Mouse (Mus musculus) skeletal muscle tissue, adult 2 months (tissue): ENCODE measurements around the gene H2-Ab1.
A peak's percentile ranks its signal among the peaks of the same experiment; 100 is the strongest.
"Not testable (repeated sequence)": the region's sequence is repeated elsewhere in the genome, so short reads cannot be mapped to it uniquely, and the experiment has no call there.

ENCODE experiments used
- DNase-seq: peaks from one replicate; pipeline ENCODE4 v3.0.0-alpha.2; 2012; ENCODE audit warnings: low read depth, low spot score

H2-Ab1 gene

DNA sequence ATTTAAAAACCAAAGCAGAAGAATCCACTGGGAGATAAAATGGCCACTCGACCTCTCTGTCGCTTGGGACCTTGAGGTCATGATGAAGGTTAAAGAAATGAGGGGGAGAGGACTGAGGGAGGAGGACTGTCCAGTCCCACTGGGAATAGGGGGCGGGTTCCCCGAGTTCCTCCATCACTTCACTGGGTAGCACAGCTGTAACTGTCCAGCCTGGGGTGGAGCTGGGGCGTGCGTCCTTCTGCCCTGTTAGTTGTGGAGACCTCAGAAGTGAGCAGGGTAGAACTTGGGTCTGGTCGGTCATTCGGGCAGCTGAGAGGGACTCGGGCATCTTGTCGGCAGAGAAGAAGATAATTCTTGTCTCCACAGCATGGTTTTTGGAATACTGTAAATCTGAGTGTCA, 51.7 kb downstream of the H2-Ab1 start:
- DNase-seq = no peak

DNA sequence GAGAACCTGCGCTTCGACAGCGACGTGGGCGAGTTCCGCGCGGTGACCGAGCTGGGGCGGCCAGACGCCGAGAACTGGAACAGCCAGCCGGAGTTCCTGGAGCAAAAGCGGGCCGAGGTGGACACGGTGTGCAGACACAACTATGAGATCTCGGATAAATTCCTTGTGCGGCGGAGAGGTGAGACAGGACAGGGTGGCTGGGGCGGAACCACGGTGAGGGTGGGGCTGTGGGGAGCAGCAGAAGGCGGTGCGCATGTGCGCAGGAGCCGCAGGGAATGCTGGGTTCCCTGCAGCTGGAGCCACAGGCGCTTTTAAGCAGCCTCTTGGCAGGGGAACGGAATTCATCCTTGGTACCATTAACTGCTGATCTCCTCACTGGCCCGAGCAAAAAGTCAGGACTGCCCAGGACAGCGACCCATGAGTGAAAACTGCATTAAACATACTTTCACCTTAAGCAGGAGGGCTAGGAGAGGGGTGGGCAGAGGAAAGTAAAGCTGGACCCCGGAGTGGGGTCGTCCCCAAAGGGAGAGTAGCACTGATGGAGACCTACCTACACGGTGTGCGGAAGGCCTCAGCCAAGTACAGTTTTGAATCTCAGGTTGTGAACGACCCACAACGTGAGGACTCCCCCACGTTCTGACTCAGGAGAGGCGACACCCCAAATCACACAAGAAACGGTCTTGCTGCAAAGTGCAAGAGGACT, 52.3 kb downstream of the H2-Ab1 start:
- DNase-seq = peak; percentile 50

DNA sequence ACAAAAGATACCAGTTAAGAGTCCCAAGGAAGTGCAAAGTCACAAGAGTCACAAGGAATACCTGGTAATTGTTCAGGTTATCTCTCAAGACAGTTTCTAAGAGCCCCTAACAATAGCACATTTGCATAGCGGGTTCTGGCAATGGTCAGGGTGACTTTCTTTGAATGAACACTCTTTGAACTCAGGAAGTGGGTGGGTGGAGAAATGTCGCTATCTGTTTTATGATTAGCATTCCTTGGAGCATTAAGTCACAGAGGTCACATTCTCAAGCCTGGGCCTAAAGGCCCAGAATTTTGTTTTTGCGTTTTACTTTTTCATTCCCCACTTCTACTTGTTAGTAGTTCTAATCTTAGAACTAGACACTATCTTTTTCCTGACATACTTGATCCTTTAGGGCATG, 53.0 kb downstream of the H2-Ab1 start:
- not testable (repeated sequence) for DNase-seq

DNA sequence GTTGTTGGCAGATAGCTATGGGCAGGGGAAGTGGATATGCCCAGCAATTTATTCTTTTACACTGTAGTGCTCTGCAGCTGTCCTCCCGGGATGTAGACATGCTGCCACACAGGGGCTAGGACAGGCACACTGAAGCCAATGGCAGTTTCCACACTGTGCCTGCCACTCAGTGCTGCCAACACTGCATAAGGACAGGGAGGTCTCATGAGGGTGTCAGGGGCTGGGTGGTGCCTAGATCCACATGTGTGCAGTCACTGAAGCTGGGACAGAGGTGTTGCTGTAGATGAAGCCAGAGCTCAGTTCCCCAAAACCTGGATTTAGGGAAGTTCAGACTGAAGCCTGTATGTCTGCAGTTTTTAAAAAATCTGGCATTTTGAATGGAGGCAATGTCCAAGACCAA, 54.7 kb downstream of the H2-Ab1 start:
- no peak for DNase-seq

DNA sequence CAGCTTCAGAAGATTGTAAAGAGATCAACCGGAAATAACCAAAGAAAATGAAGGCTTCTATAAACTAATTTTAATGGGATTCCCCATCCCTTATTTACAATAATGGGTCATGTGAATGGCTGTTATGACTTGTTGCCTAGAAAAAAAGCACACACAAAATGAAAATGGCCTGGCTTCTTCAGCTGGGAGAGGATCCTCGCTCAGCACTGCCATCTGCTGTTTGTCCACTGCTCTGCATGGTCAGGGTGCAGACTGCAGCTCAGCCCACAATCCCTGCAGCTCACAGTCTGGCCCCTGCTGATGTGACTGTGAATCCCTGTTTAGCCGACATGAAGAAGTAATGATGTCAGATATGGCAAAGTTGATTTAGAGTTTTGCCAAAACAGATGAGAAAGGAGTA, 55.9 kb downstream of the H2-Ab1 start:
- DNase-seq = peak; percentile 30

DNA sequence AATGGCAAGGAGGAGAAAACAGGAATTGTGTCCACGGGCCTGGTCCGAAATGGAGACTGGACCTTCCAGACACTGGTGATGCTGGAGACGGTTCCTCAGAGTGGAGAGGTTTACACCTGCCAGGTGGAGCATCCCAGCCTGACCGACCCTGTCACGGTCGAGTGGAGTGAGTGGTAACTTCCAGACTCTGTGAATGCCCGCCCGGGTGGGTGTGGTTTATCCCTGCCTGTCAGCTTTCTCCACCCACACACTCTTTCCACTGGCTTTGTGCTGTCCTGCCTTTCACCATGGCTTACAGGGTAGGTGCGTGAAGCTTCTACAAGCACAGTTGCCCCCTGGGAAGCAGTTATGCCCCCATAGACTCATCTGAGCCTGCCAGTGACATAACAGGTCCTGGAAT, 56.8 kb downstream of the H2-Ab1 start:
- DNase-seq = no peak

DNA sequence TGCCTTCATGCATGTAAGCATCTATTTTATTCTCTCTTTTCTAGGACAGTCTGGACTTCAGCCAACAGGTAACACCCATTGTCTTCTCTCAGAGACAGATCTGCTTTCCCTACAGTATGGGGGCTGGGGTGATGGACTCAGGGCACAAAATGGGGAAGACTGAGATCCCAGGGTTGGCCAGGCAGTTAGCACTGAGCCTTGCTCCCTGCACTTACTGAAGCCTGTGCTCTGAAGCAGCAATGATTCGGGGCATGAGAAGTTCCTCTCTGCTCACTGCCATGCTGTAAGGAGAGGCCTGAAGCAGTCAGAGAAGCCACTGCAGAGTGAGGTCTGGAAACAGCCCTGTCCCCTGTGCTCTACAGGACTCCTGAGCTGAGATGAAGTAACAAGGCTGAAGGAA, 58.0 kb downstream of the H2-Ab1 start:
- DNase-seq = no peak

DNA sequence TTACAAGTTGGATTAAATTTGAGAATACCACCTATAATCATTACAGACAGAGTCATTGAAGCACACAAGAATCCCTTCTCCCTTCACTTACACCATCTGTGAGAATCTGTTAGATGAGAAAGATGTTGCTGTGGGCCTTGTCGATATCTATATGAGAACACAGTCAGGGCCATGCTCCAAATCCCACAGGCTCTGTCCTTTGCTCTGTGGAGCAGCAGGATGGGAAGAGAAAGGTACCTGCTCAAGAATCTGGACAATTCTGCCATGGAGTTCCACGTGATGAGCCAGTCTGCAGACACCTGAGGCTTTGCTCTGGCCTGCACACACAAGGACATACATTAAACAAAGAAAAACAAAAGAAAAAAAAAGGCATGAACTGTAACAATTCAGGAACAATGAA, 59.2 kb downstream of the H2-Ab1 start:
- DNase-seq = no peak

DNA sequence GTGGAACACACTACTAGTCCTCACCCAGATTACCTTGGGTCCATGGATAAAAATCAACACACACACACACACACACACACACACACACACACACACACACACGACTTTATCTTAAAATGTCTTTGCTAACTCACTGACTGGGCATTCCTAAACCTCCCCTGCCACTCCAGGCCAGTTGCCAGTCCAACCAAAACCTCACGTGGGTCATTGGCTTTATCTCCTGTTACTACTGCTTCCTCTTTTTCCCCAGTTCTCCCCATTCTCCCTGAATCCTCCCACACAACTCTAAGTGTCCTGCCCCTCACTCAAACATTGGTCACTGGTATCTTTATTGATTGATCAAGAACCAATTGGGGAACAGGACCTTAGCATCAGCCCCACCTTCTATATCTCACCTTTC, 59.8 kb downstream of the H2-Ab1 start:
- DNase-seq = no peak
